Mouse (Mus musculus) liver, adult 2 months (tissue): ENCODE data around the gene Cdhr3.

Experiments
- CTCF ChIP-seq: fragments of 200-500 bp; IDR thresholded peaks from 2 replicates; pipeline ENCODE4 v1.5.1; 2011; ENCODE audit warnings: low read depth, low read length, control low read depth
- POLR2A ChIP-seq: fragments of 200-500 bp; IDR thresholded peaks from 2 replicates; pipeline ENCODE4 v1.6.1; 2011; ENCODE audit warnings: low read length, control low read depth; ENCODE audit not compliant: insufficient read depth; ENCODE audit errors: extremely low read depth

DNA sequence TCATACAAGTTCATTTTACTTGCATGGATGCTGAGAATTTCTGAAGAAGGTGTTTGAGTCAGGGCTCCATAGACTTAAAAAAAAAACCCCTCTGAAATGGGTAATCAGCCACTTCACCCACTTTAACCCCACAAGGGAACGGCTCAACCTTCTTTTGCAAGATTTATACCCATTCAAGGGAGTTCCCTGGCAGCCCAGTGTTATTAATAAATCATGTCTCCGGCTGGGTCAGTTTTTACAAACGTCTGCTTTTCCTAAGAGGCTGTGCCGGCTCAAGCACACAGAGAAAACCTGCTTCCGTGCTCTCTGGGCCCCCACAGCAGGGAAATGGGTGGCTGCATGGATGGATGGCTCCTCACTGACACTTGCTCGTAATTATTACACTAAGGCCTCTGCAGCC lies 59.5 kb downstream of the Cdhr3 start:
- TF ChIP-seq CTCF (no peak), POLR2A (no peak)
